Mouse (Mus musculus): ENCODE results near the gene Ppp1r9b. TPM values are rescaled to one million over a fixed set of nuclear protein-coding genes. Genes with fewer than 3 reads are reported as not detected.

Gene Ppp1r9b
- total RNA-seq, 2 experiments from 2014 or later: 926 to 939 TPM

DNA sequence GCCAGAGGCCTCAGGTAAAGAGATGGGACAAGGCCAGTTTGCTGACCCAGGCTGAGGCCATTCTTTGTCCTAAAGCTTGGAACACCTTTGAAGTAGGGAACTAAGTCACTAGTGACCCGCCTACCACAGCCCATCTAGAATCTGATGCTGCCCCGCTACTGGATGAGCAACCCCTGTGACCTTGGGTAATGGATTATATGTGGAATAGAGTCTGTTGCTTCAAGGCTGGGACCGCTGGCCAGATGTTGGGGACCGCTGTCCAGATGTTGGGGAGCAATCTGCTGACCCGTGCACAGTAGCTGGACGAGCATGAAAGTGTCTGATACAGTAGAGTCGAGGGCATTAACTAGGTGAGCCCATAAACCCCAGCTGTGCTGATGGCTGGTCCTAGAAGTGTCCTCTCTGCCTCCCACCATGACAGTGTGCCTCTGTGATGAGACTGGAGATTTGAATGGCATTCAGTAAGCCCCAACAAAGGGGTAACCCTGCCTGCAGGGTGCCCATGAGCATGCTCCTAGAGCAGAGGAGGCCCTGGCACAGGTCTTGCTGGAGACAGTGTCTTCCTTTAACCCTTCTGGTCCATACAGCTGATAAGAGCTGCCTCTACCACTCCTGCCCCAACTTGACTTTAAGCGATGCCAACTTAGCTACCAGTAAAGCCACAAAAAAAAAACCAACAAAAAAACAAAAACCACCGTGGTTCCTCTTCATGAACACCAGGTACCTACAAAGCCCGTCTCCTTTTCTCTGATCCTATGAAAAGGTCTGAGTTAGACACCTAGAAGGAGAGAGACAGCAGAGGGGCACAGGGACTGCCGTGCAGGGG lies 4.3 kb downstream of the Ppp1r9b start:
- no peak for DNase-seq (ENCODE audit: extremely low spot score in 1 of 2, low spot score in 1 of 2)

DNA sequence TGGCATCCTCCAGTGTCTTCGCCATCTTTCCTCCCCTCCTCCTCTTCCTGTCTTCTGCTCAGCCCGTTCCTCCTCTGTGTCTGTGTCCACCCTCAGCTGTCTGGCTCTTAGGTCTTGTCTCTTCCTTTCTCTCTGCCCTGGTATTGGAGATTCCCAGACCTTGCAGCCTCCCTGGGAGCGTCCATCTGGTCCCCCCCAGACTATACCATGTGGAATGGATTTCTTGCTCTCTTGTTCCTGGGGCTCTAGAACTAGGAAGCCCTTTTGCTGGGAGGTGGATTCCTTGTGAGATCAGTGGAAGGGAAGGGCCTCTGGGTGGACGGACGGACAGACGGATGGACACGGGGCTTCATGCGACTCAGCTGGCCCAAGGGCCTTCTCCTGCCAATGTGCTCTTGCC lies 5.3 kb downstream of the Ppp1r9b start:
- no peak for DNase-seq (ENCODE audit: extremely low spot score in 1 of 2, low spot score in 1 of 2)

DNA sequence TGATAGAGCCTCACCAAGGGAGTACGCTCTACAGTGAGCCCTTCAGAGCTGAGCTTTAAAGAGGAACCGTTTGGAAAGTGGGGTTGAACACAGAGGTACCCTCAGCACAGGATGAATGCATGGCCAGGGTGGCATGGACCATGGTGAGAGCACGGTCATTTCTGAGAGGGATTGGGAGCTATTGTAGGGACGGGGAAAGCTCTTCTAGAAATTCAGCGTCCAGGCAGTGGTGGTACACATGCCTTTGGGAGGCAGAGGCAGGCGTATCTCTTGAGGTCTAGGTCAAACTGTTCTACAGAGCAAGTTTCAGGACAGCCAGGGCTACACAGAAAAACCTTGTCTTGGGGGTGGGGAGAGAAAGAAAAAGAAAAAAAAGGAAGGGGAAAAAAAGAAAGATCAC lies 6.1 kb downstream of the Ppp1r9b start:
- no peak for DNase-seq (ENCODE audit: extremely low spot score in 1 of 2, low spot score in 1 of 2)

DNA sequence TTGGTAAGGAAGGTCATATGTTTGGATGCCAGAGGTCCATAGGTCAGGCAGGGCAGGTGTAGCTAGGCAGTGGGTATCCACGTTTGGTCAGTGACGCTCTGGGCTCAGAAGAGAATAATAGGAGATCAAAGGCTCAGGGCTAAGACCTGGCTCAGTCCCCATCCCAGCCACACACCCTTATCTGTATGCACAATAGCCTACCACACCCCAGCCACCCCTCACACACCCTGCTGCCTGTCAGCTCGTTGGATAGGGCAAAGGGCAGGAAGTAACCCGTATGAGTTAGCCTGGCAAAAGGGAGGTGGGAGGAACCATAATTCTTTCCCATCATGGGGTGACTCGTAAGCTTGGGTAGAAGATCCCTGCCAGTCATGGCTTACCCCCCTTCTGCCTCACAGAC lies 6.8 kb downstream of the Ppp1r9b start:
- no peak for DNase-seq (ENCODE audit: extremely low spot score in 1 of 2, low spot score in 1 of 2)

DNA sequence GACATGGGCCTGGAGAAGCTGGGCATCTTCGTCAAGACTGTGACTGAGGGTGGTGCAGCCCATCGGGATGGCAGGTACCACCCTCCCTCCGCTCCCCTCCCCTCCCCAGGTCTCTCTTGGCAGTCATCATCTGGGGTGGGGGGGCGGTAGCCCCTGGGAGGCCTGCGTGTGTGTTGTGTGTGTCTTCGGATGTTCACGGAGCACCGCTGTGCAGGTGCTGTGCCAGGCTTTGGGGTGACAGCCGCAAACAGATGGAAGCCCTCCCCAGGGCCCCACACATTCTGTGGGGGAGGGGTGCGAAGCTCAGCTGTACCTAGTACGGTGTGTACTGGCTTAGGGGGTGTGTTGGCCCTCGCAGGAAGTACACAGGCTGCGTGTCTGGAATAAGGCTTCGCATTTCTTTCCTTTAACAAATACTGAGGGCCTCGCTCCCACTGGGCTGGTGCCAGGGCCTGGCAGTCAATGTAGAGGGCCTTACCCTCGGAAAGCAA lies 7.3 kb downstream of the Ppp1r9b start:
- peak in 1 of 2 experiments; percentile 68 for DNase-seq (ENCODE audit: extremely low spot score in 1 of 2, low spot score in 1 of 2)

DNA sequence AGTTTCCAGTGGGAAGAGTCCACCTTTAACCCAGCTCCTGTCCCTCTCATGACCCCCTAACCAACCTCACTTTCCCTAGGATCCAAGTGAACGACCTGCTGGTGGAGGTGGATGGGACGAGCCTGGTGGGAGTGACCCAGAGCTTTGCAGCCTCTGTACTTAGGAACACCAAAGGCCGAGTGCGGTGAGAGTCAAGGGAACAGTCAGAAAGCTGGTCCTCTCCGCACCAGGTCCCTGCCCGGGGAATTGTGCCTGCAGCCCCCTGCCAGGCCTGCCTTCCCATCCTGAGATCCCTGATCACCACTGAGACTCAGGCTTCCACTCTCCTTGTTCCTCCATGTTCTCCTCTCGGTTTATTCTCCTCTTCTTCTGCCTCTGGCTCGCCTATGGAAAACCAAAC lies 9.3 kb downstream of the Ppp1r9b start:
- DNase-seq (ENCODE audit: extremely low spot score in 1 of 2, low spot score in 1 of 2): no peak

DNA sequence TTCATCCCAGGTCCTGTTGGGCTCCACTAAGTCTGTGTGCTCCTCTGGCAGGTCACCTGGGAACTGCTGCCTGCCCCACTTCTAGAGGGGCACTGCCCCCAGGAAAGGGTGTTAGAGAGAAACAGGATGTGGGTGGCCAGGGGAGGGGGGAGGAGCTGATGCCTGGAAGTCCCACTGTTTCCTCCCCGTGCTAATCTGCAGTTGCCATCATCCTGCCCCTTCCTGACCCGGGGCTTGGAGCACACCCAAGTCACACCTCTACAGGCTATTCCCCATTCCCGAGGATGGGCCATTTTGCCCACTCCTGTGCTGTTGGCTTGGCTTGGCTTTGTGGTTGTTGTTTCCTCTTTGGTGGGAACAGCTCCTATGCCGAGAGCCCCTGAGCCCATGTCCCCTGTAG lies 9.7 kb downstream of the Ppp1r9b start:
- no peak for DNase-seq (ENCODE audit: extremely low spot score in 1 of 2, low spot score in 1 of 2)

DNA sequence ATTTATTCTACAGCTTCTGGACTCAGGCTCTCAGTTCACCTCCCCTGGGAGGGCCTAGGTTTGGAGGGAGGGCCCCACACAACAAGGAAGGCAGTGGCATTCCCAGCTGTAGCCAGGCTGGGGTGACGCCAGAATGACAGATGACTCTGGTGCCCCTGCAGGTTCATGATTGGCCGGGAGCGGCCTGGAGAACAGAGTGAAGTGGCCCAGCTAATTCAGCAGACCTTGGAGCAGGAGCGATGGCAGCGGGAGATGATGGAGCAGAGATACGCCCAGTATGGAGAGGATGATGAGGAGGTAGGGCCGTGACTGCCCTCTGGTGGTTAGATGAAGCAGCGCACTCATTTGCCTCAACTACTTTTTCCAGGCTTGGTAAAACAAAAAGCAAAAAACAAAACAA lies 10.2 kb downstream of the Ppp1r9b start:
- peak in 1 of 2 experiments; percentile 67 for DNase-seq (ENCODE audit: extremely low spot score in 1 of 2, low spot score in 1 of 2)

DNA sequence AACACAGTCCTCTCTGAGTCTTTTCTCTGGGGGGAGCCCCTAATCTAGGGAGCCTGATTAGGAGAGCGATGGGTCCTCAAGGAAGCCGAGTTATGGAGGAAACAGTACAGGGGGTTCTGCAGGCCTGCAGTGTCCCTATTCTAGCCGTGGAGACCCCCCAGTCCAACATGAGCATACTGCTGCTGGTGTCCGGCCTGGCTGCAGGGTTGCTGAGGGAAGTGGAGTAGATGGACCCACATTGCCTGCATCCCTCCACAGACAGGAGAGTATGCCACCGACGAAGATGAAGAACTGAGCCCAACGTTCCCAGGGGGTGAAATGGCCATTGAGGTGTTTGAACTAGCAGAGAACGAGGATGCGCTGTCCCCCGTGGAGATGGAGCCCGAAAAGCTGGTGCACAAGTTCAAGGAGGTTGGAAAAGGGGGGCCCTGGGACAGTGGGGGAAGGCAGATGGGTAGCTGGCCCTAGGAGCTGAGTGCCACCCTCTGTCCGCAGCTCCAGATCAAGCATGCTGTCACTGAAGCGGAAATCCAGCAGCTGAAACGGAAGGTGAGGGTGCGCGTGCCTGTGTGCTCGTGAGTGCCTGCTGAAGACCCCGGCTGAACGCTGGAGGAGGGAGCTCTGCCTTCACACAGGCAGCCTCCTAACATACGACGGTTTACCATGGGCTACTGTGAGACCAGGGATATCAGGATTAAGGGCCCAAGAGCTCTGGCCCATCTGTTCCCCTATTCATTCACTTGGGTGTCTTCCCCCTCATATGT lies 10.9 kb downstream of the Ppp1r9b start:
- DNase-seq (ENCODE audit: extremely low spot score in 1 of 2, low spot score in 1 of 2): no peak

DNA sequence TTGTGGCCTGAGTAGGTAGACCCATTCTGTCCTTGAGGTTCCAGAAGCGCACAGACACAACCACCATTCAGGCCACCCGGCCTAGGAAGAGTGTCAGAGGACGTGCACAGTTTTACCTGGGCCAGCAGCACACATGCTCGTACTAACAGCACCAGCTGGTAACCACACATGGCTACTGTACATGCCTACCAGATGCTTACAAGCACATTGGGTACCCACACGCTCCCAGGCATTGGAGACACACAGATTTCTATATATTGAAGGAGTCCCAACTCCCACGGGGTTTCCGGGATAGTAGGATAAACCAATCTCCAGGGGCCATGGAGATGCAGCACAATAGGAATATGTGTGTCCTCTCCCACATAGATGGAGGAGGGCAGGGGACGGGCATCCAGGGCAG lies 11.9 kb downstream of the Ppp1r9b start:
- DNase-seq (ENCODE audit: extremely low spot score in 1 of 2, low spot score in 1 of 2): no peak

DNA sequence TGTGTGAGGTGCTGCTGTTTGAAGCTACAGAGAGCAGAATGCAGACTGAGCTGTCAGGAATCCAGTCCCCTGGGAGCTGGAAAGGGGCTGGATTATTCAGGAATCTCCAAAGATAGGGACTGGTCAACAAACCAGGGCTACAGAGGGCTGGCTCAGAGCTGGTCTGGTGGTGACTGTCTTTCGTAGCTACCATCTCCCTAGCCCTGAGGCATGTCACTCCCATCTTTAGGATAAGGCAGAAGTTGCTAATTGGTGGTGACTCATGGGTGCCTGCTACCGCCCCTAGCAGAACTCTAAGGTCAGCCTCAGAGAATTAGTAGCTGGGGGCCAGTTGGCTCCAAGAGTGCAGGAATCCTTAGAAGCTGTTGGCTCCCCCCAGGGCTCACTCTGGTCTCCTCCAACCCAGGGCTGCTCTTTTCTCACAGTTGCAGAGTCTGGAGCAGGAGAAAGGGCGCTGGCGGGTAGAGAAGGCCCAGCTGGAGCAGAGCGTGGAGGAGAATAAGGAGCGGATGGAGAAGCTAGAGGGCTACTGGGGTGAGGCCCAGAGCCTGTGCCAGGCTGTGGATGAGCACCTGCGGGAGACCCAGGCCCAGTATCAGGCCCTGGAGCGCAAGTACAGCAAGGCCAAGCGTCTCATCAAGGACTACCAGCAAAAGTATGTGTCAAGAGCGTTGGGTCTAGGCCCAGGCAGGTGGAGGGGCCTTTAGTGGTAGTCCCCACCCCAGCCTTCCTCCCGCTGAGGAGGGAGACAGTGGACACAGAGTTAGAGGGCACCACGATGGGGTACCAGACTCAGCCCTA lies 13.5 kb downstream of the Ppp1r9b start:
- no peak for DNase-seq (ENCODE audit: extremely low spot score in 1 of 2, low spot score in 1 of 2)

DNA sequence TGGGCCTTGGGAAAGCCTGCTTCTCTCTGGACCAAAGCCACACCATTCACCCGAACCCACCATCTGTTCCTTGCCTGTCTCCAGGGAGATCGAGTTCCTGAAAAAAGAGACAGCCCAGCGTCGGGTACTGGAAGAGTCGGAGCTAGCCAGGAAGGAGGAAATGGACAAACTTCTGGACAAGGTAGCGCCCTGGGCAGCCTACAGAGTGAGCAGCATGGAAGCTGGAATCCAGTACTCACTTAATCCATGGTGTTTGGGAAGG lies 14.0 kb downstream of the Ppp1r9b start:
- no peak for DNase-seq (ENCODE audit: extremely low spot score in 1 of 2, low spot score in 1 of 2)

DNA sequence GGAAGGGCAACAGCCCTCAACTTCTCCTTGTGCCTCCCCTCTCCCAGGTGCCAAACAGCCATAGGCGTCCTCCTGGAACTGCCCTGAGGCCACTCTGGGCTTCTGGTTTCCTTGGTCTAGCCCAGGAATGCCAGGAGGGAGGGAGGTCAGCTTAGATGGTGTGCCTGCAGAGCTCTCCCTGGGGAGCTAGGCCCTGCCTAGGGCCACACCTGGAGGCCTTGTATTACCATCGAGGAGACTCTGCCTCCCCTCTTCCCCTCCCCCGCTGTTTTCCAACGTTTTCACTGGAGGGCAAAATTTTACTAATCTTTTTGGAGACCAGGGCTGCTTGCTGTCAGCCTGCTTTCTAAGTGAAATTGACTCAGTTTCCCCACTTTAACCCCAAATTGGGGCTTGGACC lies 15.2 kb downstream of the Ppp1r9b start:
- no peak for DNase-seq (ENCODE audit: extremely low spot score in 1 of 2, low spot score in 1 of 2)

DNA sequence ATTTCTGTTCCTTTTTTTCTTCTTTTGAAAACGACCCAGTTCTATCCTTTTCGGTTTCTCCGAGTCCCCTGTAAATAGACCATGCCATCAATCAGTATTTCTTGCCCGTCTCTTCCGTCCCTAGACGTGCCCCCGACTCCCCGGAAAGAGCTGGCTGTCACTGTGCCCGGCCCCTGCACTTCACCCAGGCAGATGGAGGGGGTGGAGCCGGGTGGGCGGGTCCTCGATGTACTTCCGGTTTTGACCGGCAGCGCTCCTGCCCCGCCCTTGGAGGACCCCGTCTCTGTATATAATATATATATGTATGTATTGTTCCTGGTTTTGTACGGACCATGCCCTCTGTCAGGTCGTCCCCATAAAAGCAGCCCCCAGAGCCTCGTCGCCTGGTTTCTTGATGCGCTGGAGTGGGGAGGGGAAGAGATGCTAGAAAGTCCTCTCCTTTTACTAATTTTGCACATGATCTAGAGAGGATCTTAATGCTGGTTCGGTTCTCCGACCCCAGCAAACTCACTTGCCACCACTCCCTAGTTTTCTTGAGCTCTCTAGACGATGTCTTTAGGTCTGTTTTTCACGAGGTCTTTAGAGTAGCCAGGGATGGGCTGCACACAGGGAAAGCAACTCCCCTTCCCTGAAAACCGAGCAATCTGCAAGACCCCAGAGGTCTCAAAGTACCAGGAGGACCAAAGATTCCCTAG lies 15.8 kb downstream of the Ppp1r9b start:
- DNase-seq (ENCODE audit: extremely low spot score in 1 of 2, low spot score in 1 of 2): peak in 1 of 2 experiments; percentile 65

DNA sequence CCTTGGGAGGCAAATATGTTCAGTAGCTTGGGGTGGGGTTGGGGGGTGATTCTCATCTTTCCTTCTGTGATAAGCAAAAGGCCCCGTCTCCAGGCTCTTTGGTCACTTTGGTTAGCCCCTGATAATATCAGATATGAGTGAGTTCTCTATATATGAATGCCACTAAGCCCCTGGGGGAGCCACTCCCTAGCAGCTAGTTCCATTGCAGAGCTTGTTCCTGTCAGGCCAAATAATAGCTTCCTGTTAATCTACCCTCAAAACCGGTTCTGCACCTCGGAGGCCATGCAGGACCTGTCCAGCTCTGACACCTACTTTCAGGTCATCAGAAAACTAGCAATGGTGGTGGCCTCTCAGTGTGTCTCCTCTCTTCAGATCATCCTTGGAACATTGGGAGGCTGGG lies 16.6 kb downstream of the Ppp1r9b start:
- no peak for DNase-seq (ENCODE audit: extremely low spot score in 1 of 2, low spot score in 1 of 2)

DNA sequence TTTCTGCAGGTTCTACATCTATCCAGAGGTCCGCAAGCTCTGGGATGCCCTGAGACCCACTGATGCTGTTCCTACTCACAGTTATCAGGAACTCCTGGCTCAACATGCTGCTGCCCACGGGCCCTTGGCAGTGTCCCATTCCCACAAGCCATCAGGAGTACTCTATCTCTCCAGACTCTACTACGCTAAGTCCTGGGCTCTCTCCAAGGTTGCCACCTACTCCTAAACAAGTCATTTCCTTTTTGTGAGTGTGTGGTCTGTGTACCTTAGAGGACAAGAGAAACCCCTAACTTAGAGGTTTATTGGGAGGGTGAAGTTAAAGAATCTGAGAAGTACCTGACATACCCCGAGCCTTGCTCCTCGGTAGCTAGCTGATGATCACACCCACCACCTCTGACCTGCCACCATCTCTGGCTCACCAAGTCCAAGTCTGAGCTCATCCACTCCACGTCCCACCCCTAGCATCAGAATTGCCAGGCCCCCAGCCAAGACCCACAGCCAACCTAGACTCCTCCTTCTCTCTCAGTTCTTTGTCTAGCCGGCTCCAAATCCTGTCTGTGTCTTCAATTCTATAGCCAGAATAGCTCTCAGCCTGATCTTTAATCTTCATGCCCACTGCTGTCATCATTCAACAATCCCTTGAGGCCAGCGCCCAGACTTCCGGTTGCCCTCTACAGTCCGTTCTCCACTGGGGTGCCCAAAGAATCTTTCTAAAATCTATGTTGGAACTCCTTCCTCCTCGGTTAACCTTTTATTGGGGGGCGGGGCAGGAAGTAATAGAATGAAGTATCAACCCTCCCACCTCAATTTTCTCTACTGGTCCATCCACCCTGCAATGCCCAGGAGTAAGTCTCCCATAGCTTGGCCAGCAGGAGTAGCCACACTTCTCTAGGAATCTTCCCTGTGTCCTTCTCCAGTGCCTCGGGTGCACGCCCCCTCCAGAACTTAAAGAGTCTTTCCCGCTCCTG lies 18.1 kb downstream of the Ppp1r9b start:
- DNase-seq (ENCODE audit: extremely low spot score in 1 of 2, low spot score in 1 of 2): no peak

DNA sequence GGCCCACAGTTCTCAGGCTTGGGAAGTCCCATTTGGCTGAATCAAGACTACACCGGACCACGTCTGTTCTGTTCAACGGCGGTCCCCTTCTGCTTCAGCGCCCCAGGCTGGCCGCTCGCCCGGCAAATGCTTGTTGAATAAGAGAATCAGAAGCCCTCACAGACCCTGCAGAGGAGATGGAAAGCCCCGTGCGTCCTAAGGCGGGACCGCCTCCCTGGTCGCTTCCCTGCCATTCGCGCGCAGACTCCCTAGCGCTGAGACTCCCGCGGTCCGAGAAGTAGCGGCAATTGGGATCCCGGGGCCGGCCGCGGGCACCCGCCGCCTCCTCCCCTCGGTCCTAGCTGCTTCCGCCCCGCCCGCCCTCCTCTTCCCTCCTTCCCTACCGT lies 18.8 kb downstream of the Ppp1r9b start, which contains the start of gene Samd14:
Gene Samd14 (plus strand): TSS at position 251 of the 386 bp plus-strand sequence.
- peak; percentile 54 to 60 for DNase-seq (ENCODE audit: extremely low spot score in 1 of 2, low spot score in 1 of 2)

DNA sequence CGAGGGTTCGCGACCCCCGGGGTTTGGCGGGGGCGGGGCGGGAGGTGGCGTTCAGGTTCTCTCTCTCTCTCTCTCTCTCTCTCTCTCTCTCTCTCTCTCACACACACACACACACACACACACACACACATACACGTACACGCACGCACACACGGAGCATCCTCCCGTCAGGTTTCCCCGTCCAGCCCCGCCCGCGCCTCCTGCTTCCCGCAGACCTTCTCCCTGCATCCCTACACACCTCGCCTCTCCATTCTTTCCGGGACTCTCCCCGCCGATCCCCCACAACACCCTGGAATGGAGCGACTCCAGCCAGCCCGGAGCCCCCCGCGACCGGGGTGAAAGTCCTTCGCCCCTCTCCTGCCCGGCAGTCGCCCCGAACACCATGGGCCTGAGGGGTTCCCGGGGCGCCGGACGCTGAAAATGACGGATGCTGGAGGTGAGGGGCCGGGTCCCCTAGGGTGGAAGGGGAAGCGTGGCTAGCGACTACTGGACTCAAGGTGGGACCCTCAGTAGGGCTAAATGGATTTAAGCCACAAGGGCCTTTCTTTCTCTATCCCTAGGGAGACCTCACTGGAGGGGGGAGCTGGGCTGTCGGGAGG lies 19.4 kb downstream of the Ppp1r9b start:
- DNase-seq (ENCODE audit: extremely low spot score in 1 of 2, low spot score in 1 of 2): peak in 1 of 2 experiments; percentile 41
